Mouse (Mus musculus): ENCODE measurements around the gene Fam102b. TPM values are rescaled to one million over a fixed set of nuclear protein-coding genes. Genes with fewer than 3 reads are reported as not detected.

Fam102b gene
- 100 to 1,000 TPM in 5 of 26 experiments, 10 to 100 TPM in 21; 17.5 to 210 (median 27.8) TPM for total RNA-seq (2018; cell fraction: chromatin; rRNA removed)
- 100 to 1,000 TPM in 1 of 26 experiments, 10 to 100 TPM in 25; 25.9 to 125 (median 36.1) TPM for total RNA-seq (2018; cell fraction: cytosol; rRNA removed)
- total RNA-seq (2018; cell fraction: nucleus; rRNA removed) = 100 to 1,000 TPM in 7 of 26 experiments, 10 to 100 TPM in 19; 26.5 to 250 (median 38.5) TPM
- polyA plus RNA-seq (2018) = 22.5 to 30.1 TPM (median 22.8 TPM) in 3 replicates

DNA sequence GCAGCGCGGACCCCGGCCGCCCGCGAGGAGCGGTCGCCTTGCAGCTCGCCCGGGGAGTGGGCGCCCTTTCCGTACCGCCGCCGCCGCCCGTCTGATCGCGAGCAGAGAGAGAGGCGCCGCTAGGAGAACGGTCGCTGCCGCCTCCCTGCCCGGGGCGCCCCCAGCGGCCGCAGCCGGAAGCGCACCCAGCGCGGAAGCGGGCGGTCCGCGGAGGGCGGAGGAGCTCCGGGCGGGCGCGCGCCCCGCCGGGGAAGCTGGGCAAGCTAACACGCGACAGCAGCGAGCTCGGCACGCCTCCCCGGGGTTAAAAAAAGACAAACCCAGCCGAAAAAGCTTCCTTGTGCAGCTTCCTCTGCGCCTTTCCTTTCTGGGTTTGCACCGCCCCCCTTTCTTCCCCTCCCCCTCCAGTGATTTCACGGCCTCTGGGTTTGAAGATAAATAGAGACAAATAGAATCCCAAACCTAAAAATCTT is at the start of gene Fam102b:
Gene Fam102b, minus strand, starts transcription at position 93 of the 473 bp plus-strand sequence.
- WGBS (ENCODE audit: missing documents) = under 1% methylated on average over 54 of the region's 54 CpGs
- Histone ChIP-seq H3K4me3 (ENCODE audit: inconsistent target) (peak within 1 kb of the TSS; percentile 74), H3K36me3 (ENCODE audit: inconsistent target) (no peaks in the 10 kb centered on the region), H3K27ac (peak within 1 kb of the TSS; percentile 67), H3K79me2 (ENCODE audit: inconsistent target) (peaks cover 40% of the 10 kb centered on the region; the same call in 1 of the 2 replicates)

DNA sequence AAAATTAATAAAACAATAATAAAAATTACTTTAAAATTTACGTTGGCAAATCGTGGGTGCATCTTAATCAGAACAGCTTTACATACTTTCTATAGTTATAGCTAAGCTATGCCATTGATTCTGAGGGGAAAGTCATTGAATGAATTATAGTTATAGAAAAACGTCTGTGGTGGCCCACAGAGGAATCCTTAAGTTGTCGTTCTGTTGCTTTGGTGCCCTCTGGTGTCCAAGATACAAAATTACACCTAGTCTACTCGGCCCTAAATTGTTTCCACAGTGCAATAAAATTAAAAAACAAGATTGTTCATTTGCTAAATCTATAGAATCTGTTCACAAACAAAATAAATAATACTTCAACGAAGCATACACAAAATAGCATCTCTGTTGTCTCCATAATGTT is 35.6 kb upstream of the Fam102b start:
- no peaks in the 10 kb centered on the region for H3K79me2 ChIP-seq (ENCODE audit: inconsistent target)
- WGBS (ENCODE audit: missing documents) = 4% methylated on average over 6 of the region's 6 CpGs

DNA sequence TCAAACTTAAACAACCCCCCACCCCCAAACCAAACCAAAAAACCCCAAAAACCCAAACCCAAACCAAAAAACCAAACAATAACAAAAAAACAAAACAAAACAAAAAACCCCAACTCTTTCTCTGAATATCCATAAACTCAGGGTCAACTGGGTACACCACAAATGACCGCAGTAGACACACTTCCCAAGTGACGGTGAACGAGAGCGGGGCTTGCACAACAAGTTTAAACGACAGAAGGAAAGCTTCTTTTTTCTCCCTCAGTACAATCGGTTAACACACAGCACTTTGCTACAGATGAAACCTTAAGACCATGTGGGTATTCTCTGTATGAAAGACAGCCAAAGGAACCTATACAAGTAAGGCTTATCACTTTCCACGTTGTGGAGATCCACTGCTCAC is 35.0 kb upstream of the Fam102b start:
- no peaks in the 10 kb centered on the region for H3K36me3 ChIP-seq (ENCODE audit: inconsistent target)
- H3K4me3 ChIP-seq (ENCODE audit: inconsistent target) = no peak overlapping the region
- no peak overlapping the region for H3K27ac ChIP-seq
- WGBS (ENCODE audit: missing documents) = 43% methylated on average over 7 of the region's 7 CpGs
- H3K79me2 ChIP-seq (ENCODE audit: inconsistent target) = no peaks in the 10 kb centered on the region

More for the DNA sequence above, 35.6 kb upstream of the Fam102b start:
- Histone ChIP-seq H3K27ac (no peak overlapping the region), H3K36me3 (ENCODE audit: inconsistent target) (no peaks in the 10 kb centered on the region), H3K4me3 (ENCODE audit: inconsistent target) (no peak overlapping the region)

DNA sequence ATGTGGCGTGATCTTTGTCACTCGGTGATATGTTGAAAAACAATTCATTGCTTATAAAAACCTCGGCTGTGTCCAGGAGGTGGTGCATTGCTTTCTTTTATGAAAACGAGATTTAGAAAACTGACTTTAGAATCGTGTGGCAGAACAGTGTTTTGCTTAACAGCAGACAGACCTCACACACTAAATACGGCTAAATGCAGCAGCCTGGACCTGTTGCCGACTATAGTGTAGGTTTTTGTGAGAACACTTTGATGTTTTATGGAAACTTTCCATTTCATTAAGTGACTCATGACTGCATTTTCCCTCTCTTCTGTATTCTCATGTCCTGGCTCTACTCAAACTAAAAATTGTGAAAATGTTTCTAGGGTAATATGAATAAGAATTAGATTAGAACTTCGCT is 32.5 kb upstream of the Fam102b start:
- no peaks in the 10 kb centered on the region for H3K79me2 ChIP-seq (ENCODE audit: inconsistent target)
- no peak overlapping the region for H3K27ac ChIP-seq
- WGBS (ENCODE audit: missing documents) = 85% methylated on average over 8 of the region's 8 CpGs

DNA sequence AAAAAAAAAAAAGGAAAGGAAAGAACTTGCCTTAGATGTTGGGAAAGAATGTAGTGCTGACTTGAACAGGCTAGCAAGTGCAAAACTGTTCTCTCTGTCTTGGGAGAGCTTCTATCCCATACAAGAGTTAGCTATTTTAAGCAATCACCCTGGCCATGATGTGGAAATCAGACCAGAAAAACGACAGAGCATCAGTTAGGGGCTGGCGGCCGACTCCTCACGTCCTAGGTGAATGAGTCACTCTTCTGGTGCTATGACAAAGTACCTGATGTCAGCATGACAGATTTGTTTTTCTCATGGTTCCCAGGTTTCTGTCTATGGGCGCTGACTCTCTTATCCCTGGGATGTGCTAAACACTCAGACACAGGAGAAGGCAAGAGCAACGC is 24.5 kb upstream of the Fam102b start:
- no peak overlapping the region for H3K4me3 ChIP-seq (ENCODE audit: inconsistent target)
- 38% methylated on average over 6 of the region's 6 CpGs for WGBS (ENCODE audit: missing documents)

More for the DNA sequence above, 32.5 kb upstream of the Fam102b start:
- H3K4me3 ChIP-seq (ENCODE audit: inconsistent target) = no peak overlapping the region
- no peaks in the 10 kb centered on the region for H3K36me3 ChIP-seq (ENCODE audit: inconsistent target)

DNA sequence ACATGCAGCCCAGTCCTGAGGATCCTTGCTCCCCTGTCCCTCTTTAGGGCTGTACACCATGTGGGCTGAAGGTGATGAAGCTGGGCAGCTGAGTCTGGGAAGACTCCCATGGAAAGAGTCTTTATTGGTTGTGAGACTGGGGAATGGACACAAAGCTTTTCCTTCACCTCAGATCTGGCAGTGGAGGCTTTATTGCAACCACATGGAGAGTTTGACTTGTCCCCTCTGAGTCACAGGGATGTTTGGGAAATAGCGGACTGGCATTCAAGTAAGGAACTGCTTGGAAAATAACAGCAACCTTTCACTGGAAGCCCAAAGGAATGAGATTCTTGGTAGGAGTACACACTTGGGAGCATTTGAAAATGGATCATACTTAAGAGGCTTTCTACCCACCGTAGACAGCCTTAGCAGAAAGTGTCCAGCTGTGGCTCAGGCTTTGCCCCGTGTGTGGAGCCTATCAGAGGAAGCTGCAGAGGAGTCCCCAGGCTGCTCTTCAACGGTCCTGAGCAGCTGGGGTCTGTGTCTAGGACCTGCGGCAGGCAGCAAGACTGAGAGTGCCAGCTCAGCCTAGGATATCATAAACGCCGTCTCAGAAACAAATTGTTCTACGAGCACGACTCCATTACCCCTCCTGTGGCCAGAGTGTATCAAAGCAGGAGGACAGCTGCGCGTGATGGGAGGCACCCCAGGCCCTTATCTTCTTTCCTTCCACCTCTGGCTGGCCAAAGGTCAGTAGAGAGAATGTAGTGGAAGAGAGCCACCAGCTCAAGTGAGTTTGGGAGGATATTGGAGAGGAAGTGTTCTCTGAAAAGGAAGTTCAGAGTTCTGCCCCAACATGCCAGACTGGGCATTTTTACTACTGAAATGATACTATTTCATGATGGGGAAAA is 23.9 kb upstream of the Fam102b start:
- H3K79me2 ChIP-seq (ENCODE audit: inconsistent target) = no peaks in the 10 kb centered on the region
- WGBS (ENCODE audit: missing documents) = 20% methylated on average over 11 of the region's 11 CpGs
- peak overlapping the region; percentile 44 for H3K27ac ChIP-seq
- H3K4me3 ChIP-seq (ENCODE audit: inconsistent target) = no peak overlapping the region
- H3K36me3 ChIP-seq (ENCODE audit: inconsistent target) = no peaks in the 10 kb centered on the region

More for the DNA sequence above, 24.5 kb upstream of the Fam102b start:
- Histone ChIP-seq H3K27ac (peak overlapping the region; percentile 44), H3K79me2 (ENCODE audit: inconsistent target) (no peaks in the 10 kb centered on the region), H3K36me3 (ENCODE audit: inconsistent target) (no peaks in the 10 kb centered on the region)

DNA sequence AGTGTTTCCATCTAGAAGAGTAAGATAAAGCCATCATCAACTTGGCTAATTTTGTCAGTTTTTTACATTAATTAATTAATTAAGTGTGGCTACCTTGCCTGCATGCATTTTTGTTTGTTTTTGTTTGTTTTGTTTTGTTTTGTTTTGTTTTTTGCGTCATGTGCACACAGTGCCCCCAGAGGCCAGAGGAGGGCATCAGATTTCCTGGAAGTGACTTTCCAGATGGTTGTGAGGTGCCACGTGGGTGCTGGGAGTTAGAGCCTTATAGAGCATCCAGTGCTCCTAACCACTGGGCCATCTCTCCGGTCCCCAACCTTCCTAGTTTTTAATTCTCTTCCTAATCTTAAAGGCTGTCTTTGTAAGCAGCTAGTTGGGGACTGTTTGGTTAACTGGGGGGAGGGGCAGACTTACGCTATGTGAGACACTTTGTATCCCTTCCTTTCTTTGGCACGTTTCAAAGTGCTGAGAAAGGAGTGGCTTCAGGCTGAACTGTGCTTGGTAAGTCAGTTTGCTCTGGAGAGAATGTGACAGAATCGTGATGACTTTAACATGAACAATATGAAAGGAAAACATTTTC is 20.4 kb upstream of the Fam102b start:
- no peaks in the 10 kb centered on the region for H3K79me2 ChIP-seq (ENCODE audit: inconsistent target)
- no peak overlapping the region for H3K27ac ChIP-seq
- WGBS (ENCODE audit: missing documents) = 73% methylated on average over 5 of the region's 6 CpGs
- H3K4me3 ChIP-seq (ENCODE audit: inconsistent target) = no peak overlapping the region
- H3K36me3 ChIP-seq (ENCODE audit: inconsistent target) = no peaks in the 10 kb centered on the region

DNA sequence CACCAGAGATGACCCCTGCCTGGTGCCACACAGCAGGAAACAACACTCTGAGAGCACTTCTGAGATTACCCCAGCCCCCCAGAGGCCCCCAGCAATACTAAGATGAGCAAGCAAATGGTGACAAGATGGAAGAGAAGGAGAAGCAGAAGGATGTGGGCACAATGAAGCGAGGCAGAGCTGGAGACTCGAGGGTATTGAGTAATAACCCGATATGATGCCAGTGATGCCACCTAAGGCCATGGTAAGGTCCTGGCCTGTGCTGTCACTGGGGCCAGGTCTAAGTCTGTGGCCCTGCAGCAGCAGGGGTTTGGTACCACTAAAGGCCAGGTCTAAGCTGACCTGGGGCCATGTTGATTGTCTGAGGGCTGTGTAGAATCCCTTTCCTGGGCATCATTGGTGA is 19.0 kb upstream of the Fam102b start:
- Histone ChIP-seq H3K4me3 (ENCODE audit: inconsistent target) (no peak overlapping the region), H3K79me2 (ENCODE audit: inconsistent target) (no peaks in the 10 kb centered on the region)
- 29% methylated on average over 3 of the region's 3 CpGs for WGBS (ENCODE audit: missing documents)

DNA sequence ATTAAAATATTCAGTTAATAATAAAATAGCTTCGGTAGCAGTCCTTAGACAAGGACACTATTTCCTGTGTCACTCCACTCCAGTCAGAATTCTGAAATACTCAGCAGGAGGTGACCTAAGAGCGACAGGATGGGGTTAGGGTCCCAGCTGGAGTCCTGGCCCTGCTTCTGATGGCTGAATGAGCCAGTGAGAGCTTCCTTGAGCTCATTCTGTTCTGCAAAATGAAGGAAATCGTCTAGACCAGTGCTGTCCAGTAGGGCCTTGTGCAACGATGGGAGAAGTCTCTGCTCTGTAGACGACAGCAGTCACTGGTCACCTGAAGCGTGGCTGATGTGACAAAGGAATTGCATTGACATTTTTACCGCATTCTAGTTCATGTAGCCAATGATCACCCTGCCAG is 16.0 kb upstream of the Fam102b start:
- no peaks in the 10 kb centered on the region for H3K79me2 ChIP-seq (ENCODE audit: inconsistent target)
- H3K36me3 ChIP-seq (ENCODE audit: inconsistent target) = no peaks in the 10 kb centered on the region
- WGBS (ENCODE audit: missing documents) = 87% methylated on average over 7 of the region's 7 CpGs
- H3K4me3 ChIP-seq (ENCODE audit: inconsistent target) = no peak overlapping the region
- no peak overlapping the region for H3K27ac ChIP-seq

More for the DNA sequence above, 19.0 kb upstream of the Fam102b start:
- no peaks in the 10 kb centered on the region for H3K36me3 ChIP-seq (ENCODE audit: inconsistent target)
- no peak overlapping the region for H3K27ac ChIP-seq

DNA sequence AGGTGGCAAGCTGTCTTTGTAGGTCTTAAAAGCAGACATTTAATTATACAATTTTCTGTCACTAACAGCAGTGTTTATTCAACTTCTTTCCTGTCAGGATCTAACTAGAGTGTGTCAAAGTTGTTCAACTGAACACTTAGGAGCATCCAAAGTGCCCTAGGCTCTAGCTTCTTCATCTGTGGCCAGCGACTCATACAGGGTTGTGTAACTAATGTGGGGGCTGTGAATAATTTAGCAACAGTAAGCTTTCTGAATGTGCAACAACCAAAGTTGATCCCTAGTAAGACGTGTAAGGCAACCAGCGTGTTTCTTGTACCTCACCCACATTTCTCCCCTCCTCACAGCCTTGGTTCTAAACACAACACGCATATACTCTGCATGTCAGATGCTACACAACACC is 13.5 kb upstream of the Fam102b start:
- no peaks in the 10 kb centered on the region for H3K36me3 ChIP-seq (ENCODE audit: inconsistent target)
- no peak overlapping the region for H3K27ac ChIP-seq
- WGBS (ENCODE audit: missing documents) = 49% methylated on average over 4 of the region's 4 CpGs
- H3K79me2 ChIP-seq (ENCODE audit: inconsistent target) = no peaks in the 10 kb centered on the region
- H3K4me3 ChIP-seq (ENCODE audit: inconsistent target) = no peak overlapping the region

DNA sequence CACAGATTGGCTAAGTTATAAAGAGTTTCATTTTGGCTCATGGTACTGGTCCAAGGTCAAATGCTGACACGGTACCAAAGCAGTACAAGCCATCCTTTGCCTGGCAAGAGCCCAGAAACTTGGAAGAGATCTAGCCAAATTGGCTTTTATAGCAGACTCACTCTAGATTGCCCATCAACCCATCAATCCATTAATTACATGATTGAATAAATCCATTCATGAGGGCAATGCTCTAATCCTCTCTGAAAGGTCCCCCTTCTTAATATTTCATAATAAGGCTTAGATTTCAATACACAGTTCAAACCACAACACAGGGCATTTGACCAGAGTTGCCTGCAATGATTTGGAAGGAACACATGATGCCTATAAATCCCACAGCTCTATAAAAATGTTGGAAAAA is 7.0 kb upstream of the Fam102b start:
- 100% methylated on average over 1 of the region's 1 CpGs for WGBS (ENCODE audit: missing documents)
- H3K4me3 ChIP-seq (ENCODE audit: inconsistent target) = no peak overlapping the region
- H3K27ac ChIP-seq = no peak overlapping the region
- H3K79me2 ChIP-seq (ENCODE audit: inconsistent target) = no peaks in the 10 kb centered on the region
- no peaks in the 10 kb centered on the region for H3K36me3 ChIP-seq (ENCODE audit: inconsistent target)

DNA sequence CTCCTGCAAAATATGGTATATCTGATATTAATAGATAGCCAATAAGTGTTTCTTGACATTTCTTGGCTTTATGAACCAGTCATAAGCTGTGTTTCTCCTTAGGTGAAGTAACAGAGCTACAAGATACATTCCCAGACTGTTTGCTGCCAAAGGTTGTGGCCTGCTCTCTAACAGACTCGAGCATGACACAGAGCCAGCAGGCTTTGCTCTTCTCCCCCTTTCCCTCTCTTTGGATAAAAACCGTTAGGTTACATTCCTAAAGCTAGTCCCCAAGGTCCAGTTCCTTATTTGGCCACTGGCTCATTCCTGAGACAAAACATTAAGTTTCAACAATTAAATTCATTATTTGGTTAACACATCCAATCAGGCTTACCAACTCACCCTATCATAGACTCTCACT is 4.9 kb upstream of the Fam102b start:
- WGBS (ENCODE audit: missing documents) = 72% methylated on average over 2 of the region's 2 CpGs
- Histone ChIP-seq H3K79me2 (ENCODE audit: inconsistent target) (no peaks in the 10 kb centered on the region), H3K36me3 (ENCODE audit: inconsistent target) (no peaks in the 10 kb centered on the region), H3K4me3 (ENCODE audit: inconsistent target) (no peak overlapping the region), H3K27ac (no peak overlapping the region)

DNA sequence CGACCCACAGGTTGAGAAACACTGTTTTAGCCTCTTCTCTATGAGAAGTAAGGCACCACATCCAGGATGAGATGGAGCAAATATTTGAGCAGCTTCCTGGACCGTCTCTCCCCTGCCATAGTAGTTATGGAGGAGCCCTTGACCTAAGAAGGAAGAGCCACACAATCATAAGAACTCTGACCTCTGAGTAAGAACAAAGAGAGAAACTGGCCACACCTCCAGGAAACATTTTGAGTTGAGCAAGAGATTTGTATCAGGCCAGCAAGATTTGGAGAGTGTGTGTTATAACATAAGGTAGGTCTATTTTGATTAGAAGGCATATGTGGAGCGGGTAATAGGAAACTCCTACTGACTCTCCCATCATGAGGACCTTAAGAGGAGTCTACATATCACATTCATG is 4.2 kb upstream of the Fam102b start:
- Histone ChIP-seq H3K79me2 (ENCODE audit: inconsistent target) (0 out of 2 replicates have a peak, but pooled peaks cover under 1% of the 10 kb centered on the region), H3K4me3 (ENCODE audit: inconsistent target) (no peak overlapping the region), H3K36me3 (ENCODE audit: inconsistent target) (no peaks in the 10 kb centered on the region), H3K27ac (no peak overlapping the region)
- 53% methylated on average over 3 of the region's 3 CpGs for WGBS (ENCODE audit: missing documents)

DNA sequence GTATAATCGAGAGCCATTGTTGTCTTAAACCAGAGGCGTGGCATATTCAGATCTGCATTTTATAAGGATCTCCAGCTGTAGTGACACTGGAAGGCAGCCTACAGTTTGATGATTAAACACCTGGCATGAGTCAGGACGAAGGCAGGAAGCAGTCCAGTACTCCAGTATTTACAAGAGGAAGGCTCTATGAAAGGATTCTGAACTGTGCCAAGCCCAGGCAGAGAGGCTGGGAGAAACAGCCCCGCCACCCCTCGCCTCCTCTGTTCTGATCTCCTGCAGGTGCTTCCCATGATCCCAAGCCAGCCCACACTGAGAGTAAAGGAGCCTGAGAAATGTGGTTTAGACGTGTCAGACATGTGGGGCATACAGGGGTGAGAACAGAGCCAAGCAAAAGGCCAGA is 3.4 kb upstream of the Fam102b start:
- 40% methylated on average over 6 of the region's 6 CpGs for WGBS (ENCODE audit: missing documents)
- Histone ChIP-seq H3K4me3 (ENCODE audit: inconsistent target) (no peak overlapping the region), H3K36me3 (ENCODE audit: inconsistent target) (no peaks in the 10 kb centered on the region), H3K79me2 (ENCODE audit: inconsistent target) (peaks cover 8% of the 10 kb centered on the region; the same call in 1 of the 2 replicates), H3K27ac (peak overlapping the region; percentile 25; the same call in 1 of the 2 replicates)

DNA sequence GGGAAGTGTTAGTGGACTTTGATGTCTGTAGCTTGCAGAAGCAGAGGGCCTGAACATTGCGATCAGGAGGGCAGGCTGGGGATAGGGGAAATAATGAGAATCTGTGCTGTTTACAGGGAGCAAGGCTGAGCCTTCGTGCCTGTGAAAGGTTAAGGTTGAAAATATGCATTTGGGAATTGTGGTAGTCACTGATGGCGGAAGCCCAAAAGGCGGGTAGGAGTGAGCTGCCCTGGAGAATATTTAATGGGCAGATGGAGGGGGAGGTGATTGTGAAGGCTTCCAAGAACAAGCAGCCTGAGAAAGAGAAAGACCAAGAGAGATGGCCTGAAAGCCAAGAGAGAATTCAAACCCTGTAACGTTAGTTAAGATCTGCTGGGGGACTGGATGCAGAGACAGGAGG is 2.3 kb upstream of the Fam102b start:
- WGBS (ENCODE audit: missing documents) = 99% methylated on average over 5 of the region's 5 CpGs
- Histone ChIP-seq H3K4me3 (ENCODE audit: inconsistent target) (no peak overlapping the region), H3K79me2 (ENCODE audit: inconsistent target) (peaks cover 20% of the 10 kb centered on the region; the same call in 1 of the 2 replicates), H3K36me3 (ENCODE audit: inconsistent target) (no peaks in the 10 kb centered on the region), H3K27ac (no peak overlapping the region)

All from macrophage (primary cell).